Mouse (Mus musculus): ENCODE results near the gene Zc2hc1b.

GRCm38 (mm10) chr10:13108021-13108548 lies 69.7 kb downstream of the Zc2hc1b start:
- TF ChIP-seq CTCF (IDR thresholded peaks at IDR 0.05; ENCODE audit: control insufficient read depth, insufficient read depth, insufficient read length), result no peak
- no peak for TF ChIP-seq MYOD1 (IDR thresholded peaks at IDR 0.05; ENCODE audit: control insufficient read depth, insufficient read length, low read depth)

Data from C2C12 (cell line).